Mouse (Mus musculus) thymus, adult 2 months (tissue): ENCODE data around the gene Csk.

Experiments
- CTCF ChIP-seq: fragments of 200-500 bp; IDR thresholded peaks from 2 replicates; pipeline ENCODE4 v1.5.1; 2012; ENCODE audit warnings: mild to moderate bottlenecking, control low read depth, low read length, moderate library complexity, borderline replicate concordance; ENCODE audit not compliant: control insufficient read depth, poor library complexity, insufficient read depth; ENCODE audit errors: extremely low read depth
- POLR2A ChIP-seq: fragments of 200-500 bp; IDR thresholded peaks from 2 replicates; pipeline ENCODE4 v1.6.1; 2012; ENCODE audit warnings: mild to moderate bottlenecking, low read length, control low read depth, moderate library complexity; ENCODE audit not compliant: control insufficient read depth, poor library complexity, insufficient read depth; ENCODE audit errors: extremely low read depth

DNA sequence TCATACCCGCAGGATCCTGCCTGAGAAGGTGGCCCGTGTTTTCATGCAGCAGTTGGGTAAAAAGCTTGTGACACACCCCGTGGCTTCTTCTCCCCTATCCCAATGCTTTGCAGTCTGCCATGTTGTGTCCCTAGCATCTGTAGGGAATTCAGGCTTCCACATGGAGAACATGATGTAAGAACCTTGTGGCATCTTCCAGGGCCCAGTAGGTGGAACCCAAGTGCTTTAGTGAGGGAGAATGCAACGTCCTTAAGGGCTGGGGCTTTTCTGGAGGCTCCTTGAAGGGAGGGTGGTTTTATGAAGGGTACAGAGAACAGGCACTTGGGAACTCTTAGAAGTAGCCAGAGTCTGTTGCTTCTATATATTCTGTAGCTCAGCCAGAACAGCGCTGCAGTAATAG is 62.7 kb downstream of the Csk start:
- no peak for TF ChIP-seq CTCF
- no peak for TF ChIP-seq POLR2A
